Mouse (Mus musculus): ENCODE results near the gene Htr2b.

DNA sequence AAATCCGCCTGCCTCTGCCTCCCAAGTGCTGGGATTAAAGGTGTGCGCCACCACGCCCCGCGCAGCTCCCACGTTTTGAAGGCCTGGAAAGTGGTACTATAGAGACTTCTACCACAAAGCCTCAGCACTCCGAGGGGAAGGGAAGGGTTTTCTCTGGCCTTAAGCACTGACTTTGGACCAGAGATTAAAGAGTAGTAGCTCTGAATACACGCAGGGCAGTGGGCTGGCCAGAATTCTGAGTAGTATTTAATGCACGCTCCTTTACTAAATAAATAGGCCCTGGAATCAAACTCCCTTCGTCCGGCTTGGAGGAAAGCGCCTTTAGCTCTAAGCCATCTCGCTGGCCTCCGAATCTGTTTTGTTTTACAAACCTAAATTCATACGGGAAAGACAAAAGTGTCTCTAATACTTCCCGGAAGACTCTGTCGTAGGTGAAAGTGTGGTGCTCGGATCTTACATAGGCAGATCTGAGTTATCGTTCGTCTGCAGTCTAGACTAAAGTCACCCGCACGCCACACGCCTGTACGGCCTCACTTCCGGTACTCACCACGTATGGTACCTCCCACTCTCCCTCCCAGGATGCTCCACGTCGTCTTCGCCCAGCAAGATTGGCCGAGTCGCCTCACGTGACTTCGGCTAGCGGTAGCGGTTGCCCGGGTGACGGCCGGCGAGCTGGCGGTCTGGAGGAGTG is 42.5 kb upstream of the Htr2b start, which contains the start of gene Armc9:
- TF ChIP-seq CTCF (IDR thresholded peaks at IDR 0.05) (no peak), POLR2A (IDR thresholded peaks at IDR 0.05; ENCODE audit: insufficient read depth, low read depth, low read length) (peak; percentile 99)
